Mouse (Mus musculus) left cerebral cortex, postnatal 36 days (tissue): ENCODE data around the gene Otoa. TPM values are rescaled to one million over a fixed set of nuclear protein-coding genes. Genes with fewer than 3 reads are reported as not detected.

ENCODE experiments used
- DNase-seq, 2 experiments: peaks; one replicate each; pipeline ENCODE4 v3.0.0; 2021 to 2022; ENCODE audit warnings: low spot score in 2 of 2, mixed read lengths in 1 of 2
- intact Hi-C: fragments of 180-260 bp; cut with DNase I; formaldehyde crosslinking; loops from one replicate; pipeline ENCODE4 v1.15.1; 2025
- total RNA-seq, 2 experiments: library from RNA; stranded (reverse); gene quantifications; 2 replicates each; pipeline ENCODE4 v1.2.3; 2021

The Otoa gene
- total RNA-seq: 1 to 10 TPM in 1 of 2 experiments, under 1 TPM in 1; 0.25 to 1.1 TPM

GRCm38 (mm10) chr7:121081350-121081749 is at the start of gene Otoa:
TSS of gene Otoa (plus strand) at chr7:121081650.
- intact Hi-C loops: no loop called here

DNA sequence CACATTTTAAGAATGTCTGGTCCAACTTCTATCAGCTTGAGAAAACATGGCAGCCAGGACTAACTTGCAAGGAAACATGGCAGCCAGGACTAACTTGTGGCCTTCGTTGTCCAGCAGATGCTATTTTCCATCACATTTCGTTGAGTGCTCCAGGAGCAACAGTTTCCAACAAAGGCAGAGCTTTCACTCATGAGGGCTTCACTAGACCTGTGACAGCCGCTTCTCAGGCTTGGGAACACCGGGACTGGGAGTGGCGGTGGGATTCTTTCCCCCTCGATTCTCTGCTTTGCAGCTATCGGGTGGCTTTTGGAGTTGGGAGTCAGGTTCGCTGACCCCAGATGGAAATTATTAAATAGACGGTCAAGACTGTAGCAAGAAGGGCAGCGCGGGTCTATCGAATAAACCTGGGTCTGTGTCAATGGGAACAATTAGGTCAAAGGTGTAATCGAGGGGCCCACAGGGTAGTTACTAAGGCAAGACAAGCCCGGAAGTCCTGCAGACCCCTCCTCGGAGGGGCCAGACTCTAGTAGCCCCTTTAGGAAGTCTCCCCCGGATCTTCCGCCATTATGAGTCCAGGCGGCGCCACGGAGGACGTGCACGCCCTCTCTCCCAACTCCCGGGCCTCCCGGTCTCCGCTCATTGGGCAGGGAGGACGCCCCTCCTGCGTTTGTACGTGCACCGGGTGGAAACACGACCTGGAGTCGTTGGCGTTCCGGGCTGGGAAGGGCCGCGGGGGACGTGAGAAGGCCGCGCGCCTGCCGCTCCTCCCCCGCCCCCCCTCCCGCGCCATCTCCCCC is 47.4 kb upstream of the Otoa start, which contains the start of gene Mettl9:
Mettl9 (plus strand) TSS at position 590 of the 797 bp plus-strand sequence.
- intact Hi-C loops: loop anchor here (10.0 kb wide), 1 partner anchor 199 kb away; no protein-coding TSS in a partner anchor
- DNase-seq: peak; percentile 90 to 91

More at GRCm38 (mm10) chr7:121081350-121081749, at the start of gene Otoa:
- no peak for DNase-seq

GRCm38 (mm10) chr7:121034701-121035141 is 46.7 kb upstream of the Otoa start:
- DNase-seq: peak in 1 of 2 experiments; percentile 78
- intact Hi-C loops: loop anchor here (10.0 kb wide), 1 partner anchor 200 kb away; no protein-coding TSS in a partner anchor

GRCm38 (mm10) chr7:121035161-121035721 is 46.2 kb upstream of the Otoa start:
- intact Hi-C loops: loop anchor here (10.0 kb wide), 1 partner anchor 200 kb away; no protein-coding TSS in a partner anchor
- DNase-seq: peak in 1 of 2 experiments; percentile 24

DNA sequence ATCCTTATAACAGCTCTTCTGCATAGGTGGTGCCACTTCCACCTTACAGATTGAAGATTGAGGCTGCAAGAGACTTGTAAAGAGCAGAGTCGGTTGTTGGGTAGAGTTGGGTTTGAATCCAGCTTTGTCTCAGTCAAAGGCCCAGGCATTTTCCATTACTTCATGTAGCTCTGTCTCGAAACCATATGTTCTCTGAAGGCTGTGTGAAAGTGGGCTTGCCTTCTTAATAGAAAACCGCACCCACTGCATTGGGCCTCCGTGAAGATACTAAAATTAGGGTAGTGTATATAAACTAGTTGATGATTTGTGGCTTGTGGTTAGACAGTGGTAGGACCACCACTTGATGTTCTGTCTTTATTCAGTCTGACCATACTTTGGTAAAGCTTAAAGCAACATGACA is 40.9 kb upstream of the Otoa start:
- intact Hi-C loops: no loop called here
- no peak for DNase-seq

DNA sequence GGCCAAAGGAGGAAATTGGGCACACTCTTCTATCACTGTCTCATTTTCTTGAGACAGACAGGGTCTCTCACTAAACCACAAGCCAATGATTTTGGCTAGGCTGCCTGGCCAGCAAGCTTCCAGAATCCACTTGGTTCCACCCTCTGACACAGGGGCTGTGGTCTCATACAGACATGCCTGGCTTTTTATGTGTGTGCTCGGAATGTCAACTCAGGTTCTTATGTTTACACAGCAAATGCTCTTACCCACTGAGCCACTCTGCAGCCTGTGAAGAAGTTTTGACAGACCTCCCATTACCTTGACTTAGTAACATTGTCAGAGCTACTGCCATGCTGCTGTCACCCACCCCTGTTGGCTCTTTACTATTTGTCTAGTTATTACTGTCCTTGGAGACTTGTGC is 39.5 kb upstream of the Otoa start:
- intact Hi-C loops: no loop called here
- DNase-seq: no peak

GRCm38 (mm10) chr7:121043004-121043403 is 38.4 kb upstream of the Otoa start:
- intact Hi-C loops: no loop called here

GRCm38 (mm10) chr7:121043510-121043909 is 37.9 kb upstream of the Otoa start:
- intact Hi-C loops: no loop called here
- DNase-seq: no peak

More at GRCm38 (mm10) chr7:121043004-121043403, 38.4 kb upstream of the Otoa start:
- DNase-seq: no peak

DNA sequence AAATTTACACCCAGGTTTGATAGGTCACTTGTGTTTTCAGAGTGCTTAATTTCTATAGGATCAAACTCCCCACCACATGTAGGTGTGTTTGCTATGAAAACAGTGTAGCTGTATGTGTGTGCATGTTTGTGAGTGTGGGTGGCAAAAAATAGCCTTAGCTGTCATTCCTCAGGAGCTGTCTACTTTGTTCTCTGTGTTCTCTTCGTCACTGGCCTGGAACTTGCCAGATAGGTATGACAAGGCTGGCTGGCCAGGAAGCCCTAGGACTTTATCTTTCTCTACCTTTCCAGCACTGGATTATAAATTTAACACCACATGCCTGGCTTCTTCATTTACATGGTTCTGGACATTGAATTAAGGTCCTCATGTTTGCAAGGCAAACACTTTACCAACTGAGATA is 37.2 kb upstream of the Otoa start:
- intact Hi-C loops: no loop called here
- DNase-seq: no peak

DNA sequence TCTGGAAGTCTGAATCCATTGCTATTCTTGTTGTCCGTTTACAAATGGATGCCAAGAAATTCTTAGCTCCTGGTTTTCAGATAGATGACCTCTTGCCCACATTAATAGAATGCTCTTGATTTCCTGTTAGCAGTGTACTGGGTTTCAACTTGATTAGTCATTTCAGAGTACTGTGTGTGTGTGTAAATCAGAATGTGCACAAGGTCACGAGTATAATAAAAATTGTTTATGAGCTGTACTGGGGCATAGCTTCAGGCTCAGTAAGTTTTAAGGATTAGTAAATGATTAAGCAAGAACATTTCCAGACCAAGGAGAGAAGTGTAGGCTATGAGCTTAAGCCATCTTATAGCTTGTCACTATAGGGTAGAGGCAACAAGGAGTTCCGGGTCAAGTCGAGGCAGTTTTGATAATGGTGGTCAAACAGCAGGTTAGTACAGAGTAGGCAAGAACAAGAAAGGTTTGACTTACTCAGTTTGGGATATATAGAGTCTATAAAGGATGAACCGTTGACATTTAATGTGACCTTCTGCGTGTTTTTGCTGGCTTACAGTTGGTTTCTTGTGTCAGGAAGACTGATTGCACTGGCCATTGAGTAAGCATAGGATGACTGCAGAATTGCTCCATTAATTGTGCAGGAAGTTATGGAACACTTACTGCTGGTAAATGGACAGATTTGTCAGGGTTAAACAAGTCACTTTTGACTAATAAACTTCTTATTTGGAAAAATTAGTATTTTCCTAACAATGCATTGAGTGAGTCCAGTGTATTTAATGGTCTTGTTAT is 35.6 kb upstream of the Otoa start:
- DNase-seq: no peak
- intact Hi-C loops: no loop called here

GRCm38 (mm10) chr7:121047624-121048023 is 33.8 kb upstream of the Otoa start:
- no peak for DNase-seq
- intact Hi-C loops: no loop called here

GRCm38 (mm10) chr7:121053071-121053470 is 28.4 kb upstream of the Otoa start:
- DNase-seq: no peak
- intact Hi-C loops: no loop called here

DNA sequence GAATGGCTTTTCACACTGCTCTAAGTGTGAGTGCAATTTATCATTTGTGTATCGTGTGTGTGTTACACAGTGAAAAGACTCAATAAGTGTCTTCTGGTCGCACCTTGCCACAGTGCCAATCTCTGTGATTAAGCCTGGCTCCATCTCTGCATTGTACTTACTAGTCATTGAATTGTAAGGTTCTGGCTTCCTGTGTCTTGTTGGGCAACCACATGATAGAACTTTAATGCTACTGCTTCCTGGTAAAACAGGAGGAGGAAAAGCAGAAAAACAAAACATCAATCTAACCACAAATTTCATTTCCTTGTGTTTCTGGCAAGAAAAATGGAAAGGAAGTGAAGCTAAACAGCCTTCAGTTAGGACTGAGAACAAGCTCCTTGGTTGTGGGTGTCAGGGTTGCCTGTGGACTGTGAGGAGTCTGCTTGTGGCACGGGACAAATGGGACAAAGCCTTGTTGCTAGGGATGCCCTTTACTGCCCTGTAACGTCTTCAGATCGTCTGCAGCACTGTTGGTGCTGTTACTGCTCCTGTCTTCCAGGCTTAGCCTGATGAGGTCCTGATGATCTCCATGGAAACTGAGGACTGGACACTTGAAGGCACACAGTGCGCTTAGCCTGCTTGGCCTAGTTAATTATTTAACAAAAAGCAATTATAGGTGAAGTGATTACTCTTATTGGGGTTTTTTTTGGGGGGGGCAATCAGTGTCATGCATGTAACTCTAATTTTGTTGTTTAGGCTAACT is 21.8 kb upstream of the Otoa start:
- no peak for DNase-seq
- intact Hi-C loops: no loop called here

DNA sequence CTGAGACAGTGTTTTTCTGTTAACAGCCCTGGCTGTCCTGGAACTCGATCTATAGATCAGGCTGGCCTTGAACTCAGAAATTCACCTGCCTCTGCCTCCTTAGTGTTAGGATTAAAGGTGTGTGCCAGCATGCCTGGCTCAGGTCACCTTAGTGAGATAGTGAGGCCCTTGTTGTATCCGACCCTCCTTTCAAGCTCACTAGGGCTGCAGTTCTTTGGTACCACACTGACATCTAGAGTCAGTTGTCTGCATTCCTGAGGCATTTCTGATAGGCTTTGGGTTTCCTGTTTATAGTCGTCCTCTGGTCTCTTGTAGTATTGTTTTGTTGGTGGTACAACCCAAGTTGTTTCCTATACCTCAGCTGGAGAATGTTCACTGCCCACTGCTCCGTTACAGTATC is 17.1 kb upstream of the Otoa start:
- no peak for DNase-seq

GRCm38 (mm10) chr7:121071276-121071675 is 10.2 kb upstream of the Otoa start:
- intact Hi-C loops: loop anchor here (10.0 kb wide), 2 partner anchors 236 to 574 kb away; no protein-coding TSS in a partner anchor
- no peak for DNase-seq

More for the DNA sequence above, 17.1 kb upstream of the Otoa start:
- intact Hi-C loops: loop anchor here (2.0 kb wide), 1 partner anchor 130 kb away; no protein-coding TSS in a partner anchor

DNA sequence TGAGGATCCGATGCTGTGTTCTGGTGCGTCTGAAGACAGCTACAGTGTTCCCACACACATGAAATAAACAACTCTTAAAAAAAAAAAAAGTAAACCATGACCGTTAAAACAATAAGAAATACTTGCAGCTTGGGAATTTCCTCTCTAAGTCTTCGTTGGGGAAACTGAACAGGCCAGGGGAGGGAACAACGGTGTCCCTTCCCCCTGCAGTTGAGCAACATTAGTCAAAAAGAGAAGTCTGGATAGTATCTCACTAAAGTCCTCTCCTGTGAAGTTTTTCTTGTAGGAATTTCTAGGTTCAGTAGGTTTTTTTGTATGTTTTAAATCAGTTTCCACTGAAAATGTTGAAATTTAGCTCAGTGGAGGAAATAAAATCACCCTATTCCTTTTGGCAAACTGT is 8.9 kb upstream of the Otoa start:
- DNase-seq: no peak
- intact Hi-C loops: loop anchor here (10.0 kb wide), 2 partner anchors 238 to 572 kb away; no protein-coding TSS in a partner anchor

DNA sequence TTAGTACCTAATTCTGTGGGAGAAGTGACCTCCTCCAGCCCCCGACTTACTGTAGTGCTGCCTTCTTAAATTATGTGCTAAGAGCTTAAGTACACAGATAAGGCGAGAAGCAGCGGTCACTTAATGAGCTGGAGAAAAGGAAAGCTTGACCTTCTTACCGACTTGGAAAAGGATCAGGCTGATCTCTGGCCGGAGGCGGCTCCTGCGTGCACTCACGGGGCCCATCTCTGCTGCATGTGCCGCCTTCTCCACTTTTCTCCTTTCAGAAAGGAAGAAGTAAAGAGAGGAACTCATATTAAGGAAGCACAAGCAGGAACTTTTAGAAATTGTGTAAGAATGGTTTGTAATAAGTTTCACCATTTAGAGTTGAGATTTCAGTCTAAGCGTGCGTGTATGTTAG is 7.2 kb upstream of the Otoa start, which contains the start of gene Igsf6:
Igsf6 (minus strand) TSS at position 292 of the 400 bp plus-strand sequence.
- intact Hi-C loops: loop anchor here (10.0 kb wide), 2 partner anchors 239 to 571 kb away; no protein-coding TSS in a partner anchor
- no peak for DNase-seq

GRCm38 (mm10) chr7:121074801-121075400 is 6.5 kb upstream of the Otoa start:
- intact Hi-C loops: loop anchor here (5.0 to 10.0 kb wide), 3 partner anchors 240 to 570 kb away; no protein-coding TSS in a partner anchor

More at GRCm38 (mm10) chr7:121074801-121075400, 6.5 kb upstream of the Otoa start:
- DNase-seq: no peak
